Mouse (Mus musculus): ENCODE data around the gene Nfkbie. TPM values are rescaled to one million over a fixed set of nuclear protein-coding genes. Genes with fewer than 3 reads are reported as not detected.

Gene Nfkbie
- total and polyA plus RNA-seq, 3 experiments: 78.7 to 136 (median 90.0) TPM

DNA sequence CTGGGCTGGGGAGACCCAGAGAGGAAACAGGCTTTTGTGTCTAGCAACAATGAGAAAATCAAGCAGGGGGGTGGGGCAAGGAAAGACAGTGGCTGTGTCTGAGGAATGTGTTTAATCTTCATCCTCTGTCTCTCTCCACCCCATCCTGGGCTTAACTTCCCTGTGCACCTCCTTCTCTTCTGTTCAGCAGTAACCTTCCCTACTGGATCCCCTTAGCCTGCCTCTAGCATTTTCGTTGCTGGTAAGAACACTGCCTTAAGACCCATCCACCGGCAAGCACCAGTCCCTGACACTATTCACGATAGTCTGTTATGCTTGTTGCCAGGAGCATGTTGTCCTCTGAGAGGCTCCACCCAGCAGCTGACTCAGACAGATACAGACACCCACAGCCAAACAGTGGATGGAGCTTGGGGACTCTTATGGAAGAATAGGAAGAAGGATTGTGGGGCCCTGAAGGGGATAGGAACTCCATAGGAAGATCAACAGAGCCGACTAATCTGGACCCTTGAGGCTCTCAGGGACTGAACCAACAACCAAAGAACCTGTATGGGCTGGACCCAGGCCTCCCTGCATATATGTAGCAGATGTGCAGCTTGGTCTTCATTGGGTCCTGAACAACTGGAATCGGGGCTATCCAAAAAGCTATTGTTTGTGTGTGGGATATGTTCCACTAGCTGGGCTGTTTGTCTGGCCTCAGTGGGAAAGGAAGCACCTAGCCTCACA lies 54.8 kb downstream of the Nfkbie start:
- no peaks in the 10 kb centered on the region for H3K79me2 ChIP-seq (replicated peaks; ENCODE audit: control insufficient read depth, extremely low read depth, insufficient read depth, poor library complexity, severe bottlenecking)
- TF ChIP-seq EP300 (IDR thresholded peaks at IDR 0.05; ENCODE audit: low read length): no peak
- no peak for TF ChIP-seq MYC (IDR thresholded peaks at IDR 0.05; ENCODE audit: low read depth, low read length)
- TF ChIP-seq ELF1 (IDR thresholded peaks at IDR 0.05; ENCODE audit: low read depth, low read length): no peak
- TF ChIP-seq E2F4 (IDR thresholded peaks at IDR 0.05; ENCODE audit: insufficient replicate concordance, low read depth, low read length): no peak
- no peak for TF ChIP-seq ZC3H11A (IDR thresholded peaks at IDR 0.05; ENCODE audit: low read depth, low read length)
- TF ChIP-seq MXI1 (IDR thresholded peaks at IDR 0.05; ENCODE audit: low read depth, low read length): no peak
- no peak for TF ChIP-seq HCFC1 (IDR thresholded peaks at IDR 0.05; ENCODE audit: low read depth, low read length)
- TF ChIP-seq MAFK (IDR thresholded peaks at IDR 0.05; ENCODE audit: insufficient replicate concordance, low read length): no peak
- no peak for TF ChIP-seq MAZ (IDR thresholded peaks at IDR 0.05; ENCODE audit: low read depth, low read length)
- TF ChIP-seq UBTF (IDR thresholded peaks at IDR 0.05; ENCODE audit: low read depth, low read length): no peak
- no peak for TF ChIP-seq ZMIZ1 (IDR thresholded peaks at IDR 0.05; ENCODE audit: low read depth, low read length)
- no peak for TF ChIP-seq MEF2A (IDR thresholded peaks at IDR 0.05; ENCODE audit: borderline replicate concordance, low read depth, low read length)
- no peak for TF ChIP-seq POLR2AphosphoS2 (IDR thresholded peaks at IDR 0.05; ENCODE audit: low read depth, low read length)
- no peak for TF ChIP-seq JUN (IDR thresholded peaks at IDR 0.05; ENCODE audit: insufficient read depth, low read depth, low read length)
- no peak for TF ChIP-seq KAT2A (IDR thresholded peaks at IDR 0.05; ENCODE audit: insufficient replicate concordance, low read length)
- no peak overlapping the region for H3K4me3 ChIP-seq (replicated peaks in 1 of 3; ENCODE audit: low read depth in 2 of 3, low read length in 2 of 3, poor library complexity in 1 of 3)
- H3K9me3 ChIP-seq (replicated peaks; ENCODE audit: low read length): peaks cover 3% of the 10 kb centered on the region
- dilution Hi-C loops (cut with MboI; ENCODE audit: extremely low pct_ligation_motif_present, extremely low pct_unique_long_range_greater_than_20kb, low sequenced_read_pairs): no loop called here
- H3K36me3 ChIP-seq (replicated peaks in 1 of 2; ENCODE audit: control insufficient read depth in 1 of 2, insufficient read depth in 1 of 2, low read length in 1 of 2): no peaks in the 10 kb centered on the region
- no peak overlapping the region for H3K9ac ChIP-seq (ENCODE audit: insufficient read depth, low read depth)
- H3K4me2 ChIP-seq (ENCODE audit: insufficient read depth, low read depth, poor library complexity, severe bottlenecking): no peak overlapping the region
- H3K27me3 ChIP-seq (replicated peaks): no peaks in the 10 kb centered on the region
- H3K4me1 ChIP-seq (ENCODE audit: control insufficient read depth in 1 of 2, insufficient read depth in 2 of 2): peaks cover 0 to 5% of the 10 kb centered on the region in 2 experiments; a peak in 2 of 4 replicates
- in situ Hi-C loops (cut with MboI; ENCODE audit: low pct_ligation_motif_present, low pct_unique_long_range_greater_than_20kb, low sequenced_read_pairs): no loop called here
- no peak overlapping the region for H3K27ac ChIP-seq (ENCODE audit: insufficient read depth, low read depth)
- DNase-seq (ENCODE audit: extremely low read depth): no peak

DNA sequence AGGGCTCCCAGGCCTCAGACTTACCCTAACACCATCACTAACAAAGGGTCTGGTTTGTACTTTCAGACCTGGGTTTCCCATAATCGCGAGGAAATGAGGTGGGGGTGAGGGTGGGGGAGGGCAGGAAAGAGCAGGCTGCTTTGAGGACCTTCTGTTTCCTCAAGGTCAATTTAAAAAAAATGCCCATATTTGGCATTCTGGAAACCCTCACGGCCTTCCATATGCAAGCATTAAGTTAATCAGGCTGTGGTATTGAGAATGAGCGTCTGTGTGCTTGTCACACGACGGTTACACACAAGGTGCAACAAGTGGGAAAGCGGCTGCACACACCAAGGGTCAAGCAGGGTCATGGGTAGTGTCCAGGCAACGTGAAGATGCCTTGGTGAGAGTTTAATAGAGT lies 56.5 kb downstream of the Nfkbie start:
- Histone ChIP-seq H3K79me2 (replicated peaks; ENCODE audit: control insufficient read depth, extremely low read depth, insufficient read depth, poor library complexity, severe bottlenecking) (no peaks in the 10 kb centered on the region), H3K27me3 (replicated peaks) (peaks cover 1% of the 10 kb centered on the region), H3K27ac (ENCODE audit: insufficient read depth, low read depth) (no peak overlapping the region), H3K9me3 (replicated peaks; ENCODE audit: low read length) (peaks cover 3% of the 10 kb centered on the region), H3K4me1 (ENCODE audit: control insufficient read depth in 1 of 2, insufficient read depth in 2 of 2) (peaks cover 0 to 7% of the 10 kb centered on the region in 2 experiments; a peak in 2 of 4 replicates), H3K4me3 (replicated peaks in 1 of 3; ENCODE audit: low read depth in 2 of 3, low read length in 2 of 3, poor library complexity in 1 of 3) (no peak overlapping the region), H3K36me3 (replicated peaks in 1 of 2; ENCODE audit: control insufficient read depth in 1 of 2, insufficient read depth in 1 of 2, low read length in 1 of 2) (no peaks in the 10 kb centered on the region), H3K9ac (ENCODE audit: insufficient read depth, low read depth) (no peak overlapping the region), H3K4me2 (ENCODE audit: insufficient read depth, low read depth, poor library complexity, severe bottlenecking) (no peak overlapping the region)
- dilution Hi-C loops (cut with MboI; ENCODE audit: extremely low pct_ligation_motif_present, extremely low pct_unique_long_range_greater_than_20kb, low sequenced_read_pairs): no loop called here
- DNase-seq (ENCODE audit: extremely low read depth): no peak
- in situ Hi-C loops (cut with MboI; ENCODE audit: low pct_ligation_motif_present, low pct_unique_long_range_greater_than_20kb, low sequenced_read_pairs): no loop called here
- no peak for TF ChIP-seq JUN (IDR thresholded peaks at IDR 0.05; ENCODE audit: insufficient read depth, low read depth, low read length)
- TF ChIP-seq CHD1 (IDR thresholded peaks at IDR 0.05; ENCODE audit: low read depth, low read length): no peak
- no peak for TF ChIP-seq SMC3 (IDR thresholded peaks at IDR 0.05; ENCODE audit: low read depth, low read length)
- TF ChIP-seq SIN3A (IDR thresholded peaks at IDR 0.05; ENCODE audit: low read length): no peak
- no peak for TF ChIP-seq EP300 (IDR thresholded peaks at IDR 0.05; ENCODE audit: low read length)
- no peak for TF ChIP-seq ZKSCAN1 (IDR thresholded peaks at IDR 0.05; ENCODE audit: borderline replicate concordance, low read depth, low read length)
- no peak for TF ChIP-seq USF1 (IDR thresholded peaks at IDR 0.05; ENCODE audit: low read depth, low read length)
- TF ChIP-seq JUND (conservative IDR thresholded peaks at IDR 0.05; ENCODE audit: low read depth, low read length): no peak
- TF ChIP-seq BHLHE40 (IDR thresholded peaks at IDR 0.05; ENCODE audit: low read depth, low read length): no peak
- no peak for TF ChIP-seq HCFC1 (IDR thresholded peaks at IDR 0.05; ENCODE audit: low read depth, low read length)
- TF ChIP-seq ZNF384 (IDR thresholded peaks at IDR 0.05; ENCODE audit: low read depth, low read length): no peak

Measured in CH12.LX (cell line).